Mouse (Mus musculus) hindbrain, embryonic 12.5 days (tissue): ENCODE measurements around the gene Gps2. TPM values are rescaled to one million over a fixed set of nuclear protein-coding genes. Genes with fewer than 3 reads are reported as not detected.

Experiments used
- ATAC-seq: fragments of 200-750 bp; cut with Nextera tagmentation; 2 replicates; pipeline ENCODE4 v1.8.0; 2017; ENCODE audit warnings: moderate TSS enrichment; ENCODE audit not compliant: low FRiP score
- H3K27ac ChIP-seq: fragments of 300-500 bp; sonication (generic); 2 replicates; pipeline ENCODE4 v1.5.1; 2016; ENCODE audit warnings: mild to moderate bottlenecking
- H3K27me3 ChIP-seq: fragments of 300-500 bp; sonication (generic); 2 replicates; pipeline ENCODE4 v1.6.1; 2016; ENCODE audit warnings: mild to moderate bottlenecking
- H3K36me3 ChIP-seq: fragments of 300-500 bp; sonication (generic); 2 replicates; pipeline ENCODE4 v1.6.1; 2016; ENCODE audit warnings: mild to moderate bottlenecking
- H3K4me1 ChIP-seq: fragments of 300-500 bp; sonication (generic); 2 replicates; pipeline ENCODE4 v1.6.1; 2016
- H3K4me2 ChIP-seq: fragments of 300-500 bp; sonication (generic); replicated peaks from 2 replicates; pipeline ENCODE4 v1.6.1; 2016; ENCODE audit warnings: mild to moderate bottlenecking
- H3K4me3 ChIP-seq: fragments of 300-500 bp; sonication (generic); 2 replicates; pipeline ENCODE4 v1.5.1; 2016; ENCODE audit warnings: mild to moderate bottlenecking
- H3K9ac ChIP-seq: fragments of 300-500 bp; sonication (generic); 2 replicates; pipeline ENCODE4 v1.6.1; 2016; ENCODE audit warnings: mild to moderate bottlenecking, moderate library complexity
- H3K9me3 ChIP-seq: fragments of 300-500 bp; sonication (generic); replicated peaks from 2 replicates; pipeline ENCODE4 v1.6.1; 2016; ENCODE audit warnings: mild to moderate bottlenecking
- WGBS: fragments of 180-500 bp; shearing (Covaris S2); methylation state at CpG from one replicate; pipeline ENCODE4 v1.1.7; 2016; 5-methylcytosine and 5-hydroxymethylcytosine counted together
- polyA plus RNA-seq: library from polyadenylated mRNA; unstranded; fragments of >200 nt; fragmentation: Nextera tagmentation; extraction: Ambion mirVana; gene quantifications from 2 replicates; pipeline ENCODE4 v1.2.1, GENCODE M21; 2016

Gps2 gene
- polyA plus RNA-seq, 1 experiment from 2014 or later = 90.1 TPM

- WGBS = 88% methylated on average over 6 of the region's 6 CpGs
- no peak overlapping the region for H3K4me3 ChIP-seq
- no peak overlapping the region for H3K27ac ChIP-seq
- peaks cover 27% of the 10 kb centered on the region for H3K4me1 ChIP-seq
- H3K27me3 ChIP-seq = peaks cover 24% of the 10 kb centered on the region
- no peaks in the 10 kb centered on the region for H3K36me3 ChIP-seq
- H3K4me2 ChIP-seq = no peak overlapping the region
- no peak overlapping the region for H3K9ac ChIP-seq
- no peak for ATAC-seq
- no peaks in the 10 kb centered on the region for H3K9me3 ChIP-seq
Measured at GRCm38 (mm10) chr11:69878952-69879351, 34.7 kb upstream of the Gps2 start.

- no peak overlapping the region for H3K27ac ChIP-seq
Measured at GRCm38 (mm10) chr11:69879711-69880110, 34.0 kb upstream of the Gps2 start.

DNA sequence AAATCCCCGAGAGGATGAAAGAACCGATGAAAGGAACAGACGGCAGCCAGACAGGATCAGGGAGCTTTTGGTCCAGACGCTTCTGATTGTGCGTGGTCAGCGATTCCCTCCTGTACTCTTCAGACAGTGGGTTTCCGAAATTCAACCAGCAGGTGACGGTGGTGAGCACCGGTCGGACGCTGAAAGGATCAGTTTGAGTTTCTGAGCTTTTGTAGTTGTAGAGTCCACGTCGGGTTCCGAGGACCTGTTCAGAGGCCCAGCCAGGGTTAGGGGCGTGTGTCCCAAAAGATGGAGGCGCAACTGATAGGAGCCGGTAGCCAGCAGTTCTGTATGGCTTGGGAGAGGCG is 33.2 kb upstream of the Gps2 start:
- peak; percentile 18 for ATAC-seq
- Histone ChIP-seq H3K4me1 (peaks cover 27% of the 10 kb centered on the region), H3K9me3 (no peaks in the 10 kb centered on the region), H3K9ac (peak overlapping the region; percentile 52), H3K36me3 (no peaks in the 10 kb centered on the region), H3K27me3 (peaks cover 24% of the 10 kb centered on the region), H3K4me2 (peak overlapping the region; percentile 83), H3K4me3 (peak overlapping the region; percentile 44), H3K27ac (peak overlapping the region; percentile 42)
- under 1% methylated on average over 18 of the region's 18 CpGs for WGBS

More at GRCm38 (mm10) chr11:69879711-69880110, 34.0 kb upstream of the Gps2 start:
- Histone ChIP-seq H3K9ac (no peak overlapping the region), H3K27me3 (peaks cover 24% of the 10 kb centered on the region), H3K4me1 (peaks cover 27% of the 10 kb centered on the region), H3K4me3 (peak overlapping the region; percentile 44), H3K4me2 (peak overlapping the region; percentile 83), H3K9me3 (no peaks in the 10 kb centered on the region), H3K36me3 (no peaks in the 10 kb centered on the region)
- ATAC-seq = no peak
- WGBS = 51% methylated on average over 15 of the region's 15 CpGs

GRCm38 (mm10) chr11:69880853-69881603 is 32.7 kb upstream of the Gps2 start, which contains the start of gene Kctd11:
Kctd11 (minus strand) TSS chr11:69881406.
- Histone ChIP-seq H3K9me3 (no peaks in the 10 kb centered on the region), H3K4me2 (peak within 1 kb of the TSS; percentile 83), H3K9ac (peak within 1 kb of the TSS; percentile 52), H3K36me3 (no peaks in the 10 kb centered on the region), H3K27me3 (peaks cover 24% of the 10 kb centered on the region), H3K4me3 (peak within 1 kb of the TSS; percentile 44), H3K4me1 (peaks cover 27% of the 10 kb centered on the region), H3K27ac (peak within 1 kb of the TSS; percentile 42)
- peak; percentile 64 for ATAC-seq
- under 1% methylated on average over 46 of the region's 46 CpGs for WGBS

DNA sequence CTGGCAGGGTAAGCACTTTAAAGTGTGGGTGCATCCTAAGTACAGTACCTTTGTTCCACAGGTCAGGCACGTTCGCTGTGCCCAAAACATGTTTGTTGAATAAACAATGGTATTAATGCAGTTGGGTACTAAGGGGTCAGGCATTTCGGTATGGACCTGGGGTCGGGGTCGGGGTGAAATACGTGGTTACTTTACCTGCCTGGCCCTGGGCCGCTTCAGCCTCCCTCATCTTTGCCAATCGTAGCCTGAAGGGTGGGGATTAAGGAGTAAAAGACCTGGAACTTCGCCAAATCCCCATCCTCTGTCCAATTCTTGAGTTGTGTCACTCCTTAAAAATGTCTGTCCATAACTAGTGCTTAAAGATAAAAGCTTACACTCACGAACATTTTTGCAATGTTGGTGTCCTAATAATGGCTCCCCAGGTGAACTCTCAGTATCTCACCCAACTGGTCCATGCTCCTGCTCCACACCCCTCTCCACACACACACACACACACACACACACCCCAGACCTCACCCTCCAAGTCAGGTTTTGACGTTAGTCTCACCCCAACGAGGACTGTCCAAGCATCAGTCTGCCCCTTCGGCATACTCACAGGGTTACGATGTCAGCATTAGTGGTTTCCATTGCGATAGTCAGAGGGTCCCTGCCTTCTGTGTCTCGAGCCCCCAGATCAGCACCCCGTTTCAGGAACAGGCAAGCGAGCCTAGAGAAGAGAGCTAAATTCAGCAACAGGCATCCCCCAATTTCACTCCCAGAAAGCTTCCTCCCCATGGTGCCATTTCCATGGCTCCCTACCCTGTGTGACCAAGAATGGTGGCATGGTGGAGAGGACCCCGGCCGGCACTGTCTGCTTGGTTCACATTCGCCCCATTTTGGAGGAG is 31.7 kb upstream of the Gps2 start:
- no peaks in the 10 kb centered on the region for H3K9me3 ChIP-seq
- H3K27ac ChIP-seq = peak overlapping the region; percentile 42; the same call in 1 of the 2 replicates
- peak overlapping the region; percentile 44 for H3K4me3 ChIP-seq
- no peaks in the 10 kb centered on the region for H3K36me3 ChIP-seq
- H3K4me1 ChIP-seq = peaks cover 26% of the 10 kb centered on the region
- ATAC-seq = no peak
- H3K9ac ChIP-seq = peak overlapping the region; percentile 52; the same call in 1 of the 2 replicates
- peaks cover 24% of the 10 kb centered on the region for H3K27me3 ChIP-seq
- WGBS = 65% methylated on average over 21 of the region's 21 CpGs
- peak overlapping the region; percentile 83 for H3K4me2 ChIP-seq

- ATAC-seq = no peak
- H3K27me3 ChIP-seq = peaks cover 24% of the 10 kb centered on the region
- H3K4me1 ChIP-seq = peaks cover 22% of the 10 kb centered on the region
- H3K9me3 ChIP-seq = no peaks in the 10 kb centered on the region
- no peaks in the 10 kb centered on the region for H3K36me3 ChIP-seq
- WGBS = 60% methylated on average over 4 of the region's 4 CpGs
- H3K27ac ChIP-seq = no peak overlapping the region
- H3K4me2 ChIP-seq = no peak overlapping the region
- H3K4me3 ChIP-seq = no peak overlapping the region
- no peak overlapping the region for H3K9ac ChIP-seq
Measured at GRCm38 (mm10) chr11:69883066-69883465, 30.6 kb upstream of the Gps2 start.

- no peak overlapping the region for H3K4me2 ChIP-seq
- no peak for ATAC-seq
- 89% methylated on average over 8 of the region's 8 CpGs for whole genome bisulfite sequencing
Measured at GRCm38 (mm10) chr11:69883527-69884151, 30.0 kb upstream of the Gps2 start.

DNA sequence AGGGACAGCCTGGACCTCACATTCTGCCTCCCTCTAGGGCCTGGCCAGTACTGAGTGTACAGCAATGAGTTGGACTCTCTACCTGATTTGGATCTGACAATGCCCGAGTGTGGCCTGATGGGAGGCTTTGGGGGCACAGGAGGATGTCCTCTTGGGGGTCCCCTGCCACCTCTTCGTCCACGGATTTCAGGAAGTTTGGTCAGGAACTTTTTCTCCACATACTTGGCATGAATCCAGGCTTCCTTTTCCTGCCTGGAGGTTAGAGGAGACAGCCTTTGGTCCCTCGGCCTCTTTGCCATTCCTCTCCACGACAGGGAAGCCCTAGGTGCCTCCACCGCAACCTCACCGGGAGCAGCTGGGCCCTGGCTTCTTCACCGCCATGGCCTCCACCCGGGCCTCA is 29.4 kb upstream of the Gps2 start:
- Histone ChIP-seq H3K9ac (no peak overlapping the region), H3K4me2 (no peak overlapping the region), H3K27ac (no peak overlapping the region), H3K4me1 (peaks cover 17% of the 10 kb centered on the region), H3K9me3 (no peaks in the 10 kb centered on the region), H3K4me3 (no peak overlapping the region), H3K36me3 (no peaks in the 10 kb centered on the region), H3K27me3 (peaks cover 24% of the 10 kb centered on the region)
- 78% methylated on average over 9 of the region's 9 CpGs for WGBS
- ATAC-seq = no peak

More at GRCm38 (mm10) chr11:69883527-69884151, 30.0 kb upstream of the Gps2 start:
- peaks cover 18% of the 10 kb centered on the region for H3K4me1 ChIP-seq
- H3K27ac ChIP-seq = no peak overlapping the region
- H3K9ac ChIP-seq = no peak overlapping the region
- no peaks in the 10 kb centered on the region for H3K36me3 ChIP-seq
- no peak overlapping the region for H3K4me3 ChIP-seq
- peaks cover 24% of the 10 kb centered on the region for H3K27me3 ChIP-seq
- no peaks in the 10 kb centered on the region for H3K9me3 ChIP-seq

DNA sequence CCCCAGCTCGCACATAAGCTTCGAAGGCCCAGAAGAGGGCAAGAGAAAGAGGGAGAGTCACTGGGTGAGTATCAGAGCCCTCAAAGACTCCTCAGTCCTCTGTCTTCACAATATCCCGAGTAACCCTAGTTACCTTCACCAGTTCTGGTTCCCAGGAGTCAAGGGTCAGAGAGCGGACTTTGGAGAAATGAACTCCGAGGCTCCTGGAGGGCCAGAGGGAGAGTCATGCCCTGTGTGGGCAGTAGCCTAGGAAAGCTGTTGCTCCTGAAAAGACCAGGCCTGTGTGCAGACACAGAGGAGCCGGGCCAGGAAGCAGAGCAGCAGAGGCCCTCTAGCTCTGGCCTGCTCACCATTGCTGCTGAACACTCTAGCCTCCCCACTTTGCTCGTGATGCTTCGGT is 29.0 kb upstream of the Gps2 start:
- Histone ChIP-seq H3K4me1 (peaks cover 16% of the 10 kb centered on the region), H3K4me2 (no peak overlapping the region), H3K4me3 (no peak overlapping the region), H3K27me3 (peaks cover 20% of the 10 kb centered on the region), H3K27ac (no peak overlapping the region), H3K9ac (no peak overlapping the region), H3K9me3 (no peaks in the 10 kb centered on the region), H3K36me3 (no peaks in the 10 kb centered on the region)
- no peak for ATAC-seq
- 87% methylated on average over 8 of the region's 8 CpGs for WGBS

DNA sequence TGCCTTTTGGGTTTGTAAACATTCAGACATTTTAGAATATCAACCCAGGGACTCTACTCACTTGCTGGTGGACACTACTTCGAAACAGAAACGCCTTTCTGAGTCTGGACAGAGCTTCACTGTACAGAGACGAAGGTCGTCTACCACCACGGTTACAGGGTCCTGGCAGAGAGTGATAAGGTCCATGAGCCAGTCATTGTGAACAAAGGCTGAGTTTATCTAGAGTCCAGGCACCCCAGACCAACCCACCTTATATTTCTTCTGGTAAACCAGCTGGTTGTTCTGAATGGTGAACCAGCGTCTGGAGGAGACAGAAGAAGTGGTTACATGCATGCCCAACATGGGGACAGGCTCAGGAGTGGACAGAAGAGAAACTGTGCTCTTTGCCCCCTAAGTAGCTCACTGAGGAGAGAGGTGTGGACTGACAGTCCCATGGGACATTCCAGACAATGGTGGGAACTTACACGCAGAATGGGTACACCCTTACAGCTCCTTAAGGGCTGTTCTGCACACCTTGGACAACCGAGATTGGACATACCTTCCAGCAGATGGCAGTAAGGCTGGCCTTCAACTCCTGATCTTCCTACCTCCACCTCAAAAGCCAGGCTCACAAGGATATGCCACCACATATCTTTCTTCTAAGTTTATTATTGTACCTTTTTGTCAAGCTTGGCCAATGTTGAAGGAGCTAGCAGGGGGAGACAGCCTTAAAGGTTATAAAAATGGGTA is 26.6 kb upstream of the Gps2 start:
- H3K9me3 ChIP-seq = no peaks in the 10 kb centered on the region

DNA sequence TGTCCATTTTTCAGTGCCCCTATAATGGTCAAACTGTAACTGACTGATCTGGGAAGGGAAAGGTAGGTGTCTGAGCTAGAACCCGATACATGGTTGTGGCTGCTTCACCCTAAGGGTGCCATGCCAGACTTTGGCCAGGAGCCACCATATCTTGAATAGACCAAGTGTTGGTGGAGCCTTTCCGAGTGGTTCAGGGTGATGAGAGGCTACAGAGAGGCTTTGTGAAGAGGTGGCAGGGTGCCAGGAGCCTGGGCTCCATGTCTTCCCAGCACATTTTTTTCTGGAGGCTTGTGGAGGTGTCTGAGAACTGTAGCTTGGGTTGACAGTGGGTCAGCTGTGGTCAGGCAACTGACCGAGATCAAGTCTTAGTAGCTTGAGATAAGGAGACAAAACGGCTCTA is 22.2 kb upstream of the Gps2 start:
- ATAC-seq = no peak
- no peaks in the 10 kb centered on the region for H3K9me3 ChIP-seq
- WGBS = 78% methylated on average over 4 of the region's 4 CpGs

More for the DNA sequence above, 26.6 kb upstream of the Gps2 start:
- Histone ChIP-seq H3K4me1 (no peaks in the 10 kb centered on the region), H3K9ac (no peak overlapping the region), H3K36me3 (no peaks in the 10 kb centered on the region), H3K4me3 (no peak overlapping the region), H3K4me2 (no peak overlapping the region), H3K27me3 (peaks cover 6% of the 10 kb centered on the region), H3K27ac (no peak overlapping the region)
- no peak for ATAC-seq
- WGBS = 75% methylated on average over 8 of the region's 8 CpGs

More for the DNA sequence above, 22.2 kb upstream of the Gps2 start:
- H3K4me1 ChIP-seq = no peaks in the 10 kb centered on the region
- H3K9ac ChIP-seq = no peak overlapping the region
- H3K36me3 ChIP-seq = no peaks in the 10 kb centered on the region
- no peak overlapping the region for H3K4me2 ChIP-seq
- no peak overlapping the region for H3K27ac ChIP-seq
- no peaks in the 10 kb centered on the region for H3K27me3 ChIP-seq
- no peak overlapping the region for H3K4me3 ChIP-seq
